Mouse (Mus musculus) mesoderm, embryonic 11.5 days (tissue): ENCODE measurements at regions not wholly inside any gene's neighbourhood (a gene's known extent, or its start where the extent isn't known, plus 50 kb on each side); places are given as distances from the start of the nearest gene placed in this dataset.

Experiments used
- DNase-seq: peaks from one replicate; pipeline ENCODE4 v3.0.0-alpha.2; 2012; ENCODE audit warnings: low read depth, low spot score

DNA sequence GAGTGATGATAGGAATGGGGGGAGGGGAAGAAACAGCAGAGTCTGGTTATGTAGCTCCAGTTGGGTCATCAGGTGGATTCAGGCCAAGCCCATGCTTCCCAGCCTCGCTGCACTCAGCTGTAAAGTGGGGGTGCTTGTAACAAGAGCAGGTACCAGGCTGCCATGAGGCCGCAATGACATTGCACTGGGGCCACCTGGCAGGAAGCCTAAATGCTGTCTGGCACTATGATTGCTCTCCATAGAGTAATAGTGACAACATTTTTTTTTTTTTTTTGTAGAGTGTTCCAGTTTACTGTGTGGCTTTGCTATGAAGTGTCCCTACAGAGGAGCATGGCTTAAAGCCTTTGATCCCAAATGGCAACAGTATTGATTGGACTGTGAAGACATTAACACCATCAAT is 171.9 kb upstream of the Prok2 start:
- DNase-seq: no peak

DNA sequence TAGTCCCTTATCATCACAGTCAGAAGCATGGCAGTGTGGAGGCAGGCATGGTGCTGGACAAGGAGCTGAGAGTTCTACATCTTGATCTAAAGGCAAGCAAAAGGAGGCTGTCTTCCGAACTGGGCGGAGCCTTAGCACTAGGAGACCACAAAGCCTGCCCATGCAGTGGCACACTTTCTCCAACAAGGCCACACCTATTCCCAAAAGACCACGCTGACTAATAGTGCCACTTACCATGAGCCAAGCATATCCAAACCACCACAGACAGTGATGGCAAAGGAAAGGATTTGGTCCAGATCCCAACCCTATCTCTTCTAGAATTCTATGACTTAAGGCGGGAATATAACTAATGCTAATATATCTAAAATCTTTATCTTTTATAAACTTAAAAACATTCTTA is 169.4 kb upstream of the Prok2 start:
- no peak for DNase-seq

DNA sequence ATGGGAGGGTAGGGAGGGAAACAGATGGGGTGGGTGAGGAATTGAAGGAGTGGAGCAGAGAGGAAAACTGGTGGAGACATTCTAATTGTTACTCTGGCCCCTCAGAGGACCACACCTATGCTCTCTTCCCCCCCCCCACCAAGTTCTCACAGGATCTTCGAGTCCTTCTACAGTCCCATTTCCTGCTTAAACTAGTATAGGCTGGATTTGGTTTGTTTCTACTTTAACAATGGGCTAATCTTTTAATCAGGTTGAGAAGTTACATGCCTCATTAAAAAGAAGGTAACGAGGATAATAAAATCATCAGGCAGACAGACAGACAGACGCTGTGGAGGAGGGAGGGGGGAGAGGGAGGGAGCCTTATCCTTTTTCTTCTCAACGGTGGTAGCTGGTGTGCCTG is 167.7 kb upstream of the Prok2 start:
- no peak for DNase-seq

DNA sequence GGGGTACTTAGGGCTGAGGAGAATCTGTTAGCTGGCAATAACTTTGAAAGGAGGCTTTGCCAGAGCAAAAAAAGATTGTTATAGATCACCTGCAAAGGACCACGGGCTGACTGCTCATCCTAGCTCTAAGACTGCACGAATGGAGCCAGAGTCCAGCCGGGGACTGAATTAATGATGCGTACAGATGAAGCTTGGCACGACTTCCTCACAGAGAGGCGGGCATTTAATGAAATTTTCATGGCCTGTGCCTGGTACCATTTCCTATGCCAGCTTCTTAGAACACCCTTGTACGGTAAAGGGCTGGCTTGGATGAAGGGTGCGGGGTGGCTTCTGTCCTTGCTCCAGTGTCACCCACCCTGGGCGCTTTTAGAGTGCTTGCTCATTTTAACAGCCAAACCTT is 166.0 kb upstream of the Prok2 start:
- no peak for DNase-seq

DNA sequence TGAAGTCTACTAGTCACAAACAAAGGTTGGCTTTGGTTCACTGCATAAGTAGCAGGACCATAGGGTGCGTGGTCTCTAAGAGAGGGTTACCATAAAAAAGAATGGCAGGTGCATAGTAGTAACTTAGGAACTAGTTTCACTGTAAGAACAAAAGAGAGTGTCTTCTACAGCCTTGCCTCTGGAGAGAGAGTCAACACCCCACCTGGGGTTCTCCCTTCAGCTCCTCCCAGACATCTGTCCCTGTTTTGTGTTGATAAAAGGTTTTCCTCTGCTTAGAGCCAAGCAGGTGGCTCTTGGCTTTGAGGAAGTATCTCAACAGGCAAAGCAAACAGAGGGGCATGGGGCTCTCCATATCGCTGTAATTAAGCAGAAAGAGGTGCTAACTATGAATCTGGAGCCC is 165.6 kb upstream of the Prok2 start:
- no peak for DNase-seq

DNA sequence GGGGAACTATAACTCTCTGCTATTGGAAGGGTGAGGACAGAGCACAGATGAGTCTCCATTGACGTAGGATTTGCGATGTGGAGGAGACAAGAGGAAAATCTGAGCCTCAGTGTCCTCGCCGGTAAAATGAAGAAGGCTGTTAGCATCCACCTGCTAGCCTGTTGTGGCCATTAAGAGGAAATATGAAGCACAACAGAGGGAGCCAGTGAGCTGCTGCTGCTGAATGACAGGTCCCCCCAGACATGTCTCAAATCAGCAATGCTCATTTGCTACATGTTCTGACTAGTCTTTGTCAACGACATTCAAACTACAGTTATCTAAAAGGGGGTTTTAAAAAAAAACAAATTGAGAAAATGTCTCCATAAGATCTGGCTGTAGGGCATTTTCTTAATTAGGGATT is 164.6 kb upstream of the Prok2 start:
- DNase-seq: no peak

DNA sequence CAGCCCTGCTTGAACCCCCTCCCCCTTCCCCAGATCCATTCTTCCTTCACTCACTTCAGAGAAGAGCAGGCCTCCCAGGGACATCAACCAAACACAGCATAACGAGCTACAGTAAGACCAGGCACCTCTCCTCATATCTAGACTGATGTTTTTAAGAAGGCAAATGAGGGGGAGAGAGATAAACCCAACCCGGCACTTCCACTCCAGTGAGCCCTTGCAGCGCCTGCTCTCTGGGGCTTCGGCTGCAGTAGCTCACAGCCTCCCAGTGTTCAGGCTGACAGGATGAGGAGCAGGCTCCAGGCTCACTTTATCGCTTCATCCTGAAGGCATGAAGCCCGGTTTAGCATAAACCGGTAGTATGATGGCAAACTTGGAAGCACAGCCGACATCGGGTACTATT is 162.9 kb upstream of the Prok2 start:
- DNase-seq: no peak

DNA sequence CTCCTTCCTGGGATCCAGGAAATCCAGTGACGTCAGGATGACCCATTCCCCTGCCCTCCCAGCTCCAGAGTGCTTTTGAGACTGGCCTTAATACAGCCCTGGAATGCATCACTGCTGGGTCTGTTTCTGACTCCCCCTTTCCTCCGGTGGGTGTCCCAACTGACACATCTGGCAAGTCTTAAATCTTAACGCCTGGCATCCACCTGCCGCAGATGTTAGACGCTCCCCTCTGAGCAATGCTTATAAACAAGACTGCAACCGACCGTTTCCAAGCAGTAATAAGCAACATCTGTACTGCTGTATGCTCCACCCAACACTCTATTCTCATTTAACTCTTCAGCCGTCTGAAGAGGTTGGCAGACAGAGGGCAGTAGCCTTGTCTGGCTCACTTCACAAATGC is 161.7 kb upstream of the Prok2 start:
- peak; percentile 63 for DNase-seq

DNA sequence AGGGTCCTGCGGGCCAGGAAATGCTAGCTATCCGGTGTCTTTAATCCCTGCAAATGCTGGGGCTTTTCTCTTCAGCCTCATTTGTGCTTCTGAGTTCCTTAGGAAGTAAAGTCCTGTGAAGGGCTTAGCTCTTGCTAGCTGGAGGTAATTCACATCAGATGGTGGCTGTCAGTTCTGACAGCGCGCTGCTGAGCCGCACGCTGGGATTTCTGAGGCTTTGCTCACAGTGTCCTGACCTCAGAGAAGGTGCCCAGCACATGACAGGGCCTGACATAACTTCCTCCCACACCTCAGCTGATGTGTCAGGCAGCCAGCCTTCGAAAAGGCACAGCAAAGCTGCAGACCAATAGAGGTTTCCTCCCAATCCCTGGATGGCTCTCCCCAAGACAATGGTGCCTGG is 158.6 kb upstream of the Prok2 start:
- peak; percentile 51 for DNase-seq

DNA sequence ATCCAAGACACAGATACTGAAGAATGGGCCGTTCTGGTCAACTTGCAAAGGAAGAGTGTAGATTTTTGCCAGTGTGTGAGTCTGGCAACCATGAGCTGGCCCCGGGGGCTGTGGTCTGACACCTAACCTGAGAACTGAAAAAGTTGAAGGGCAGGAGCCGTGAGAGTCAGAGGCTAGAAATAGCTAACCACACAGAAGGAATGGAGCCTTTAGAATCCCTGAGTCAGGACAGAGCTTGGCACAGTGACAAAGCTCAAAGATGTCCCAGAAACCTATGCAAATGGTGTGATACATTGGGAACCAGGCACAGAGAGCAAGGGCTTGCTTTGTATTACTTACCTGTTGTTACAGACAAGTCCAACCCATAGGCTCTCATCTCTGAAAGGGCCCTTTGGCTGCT is 157.9 kb upstream of the Prok2 start:
- no peak for DNase-seq

DNA sequence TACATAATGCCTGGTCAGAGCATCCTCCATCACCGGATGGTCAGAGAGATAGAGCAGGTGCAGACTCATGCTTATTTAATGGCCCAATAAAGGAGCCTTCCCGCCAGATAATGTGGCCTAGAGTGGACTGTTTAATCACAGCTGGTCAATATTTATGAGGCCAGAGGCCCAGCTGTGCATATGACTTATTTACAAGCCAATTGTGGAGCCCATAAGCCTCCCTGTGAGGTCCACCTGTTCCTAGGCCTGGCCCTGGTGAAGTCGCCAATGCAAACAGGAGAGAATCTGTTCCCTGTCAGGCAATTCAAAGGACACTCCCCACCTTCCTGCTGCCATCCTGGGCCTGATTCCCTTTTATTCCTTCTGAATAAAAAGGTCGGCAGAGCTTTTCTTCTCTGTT is 155.4 kb upstream of the Prok2 start:
- DNase-seq: peak; percentile 42

DNA sequence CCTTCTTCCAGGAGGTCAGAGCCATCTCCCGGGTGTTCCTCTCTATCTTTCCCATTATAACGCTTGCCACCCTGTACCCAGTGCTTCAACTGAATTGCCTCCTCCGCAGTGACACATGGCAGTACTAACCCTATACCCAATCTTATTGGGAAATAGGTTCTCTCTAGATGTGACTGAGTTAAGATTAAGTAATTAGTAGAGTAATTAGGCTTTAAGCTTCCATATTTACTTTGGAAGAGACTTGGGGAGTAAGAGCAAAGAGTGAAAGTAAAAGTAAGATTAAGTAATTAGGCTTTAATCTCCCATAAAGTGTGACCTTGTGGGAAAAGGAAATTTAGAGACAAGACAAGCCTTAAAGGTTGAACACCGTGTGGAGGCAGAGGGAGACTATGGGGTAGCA is 148.7 kb upstream of the Prok2 start:
- no peak for DNase-seq

DNA sequence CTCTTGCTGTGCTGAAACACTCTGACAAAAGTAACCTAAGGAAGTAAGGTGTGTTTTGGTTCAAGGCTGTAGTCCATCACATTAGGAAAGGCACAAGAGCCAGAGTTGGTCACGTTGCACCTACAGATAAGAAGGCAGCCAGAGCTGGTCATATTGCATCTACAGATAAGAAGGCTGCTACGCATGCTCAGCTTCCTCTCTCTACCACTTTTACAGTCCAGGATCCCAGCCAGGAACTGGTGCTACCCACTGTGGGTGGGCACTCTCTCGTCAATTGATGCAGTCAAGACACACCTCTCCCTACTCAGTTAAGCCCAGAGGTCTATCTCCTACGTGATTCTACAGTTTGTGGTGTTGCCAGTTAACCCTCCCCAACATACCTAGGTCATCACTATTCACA is 147.8 kb upstream of the Prok2 start:
- DNase-seq: no peak

DNA sequence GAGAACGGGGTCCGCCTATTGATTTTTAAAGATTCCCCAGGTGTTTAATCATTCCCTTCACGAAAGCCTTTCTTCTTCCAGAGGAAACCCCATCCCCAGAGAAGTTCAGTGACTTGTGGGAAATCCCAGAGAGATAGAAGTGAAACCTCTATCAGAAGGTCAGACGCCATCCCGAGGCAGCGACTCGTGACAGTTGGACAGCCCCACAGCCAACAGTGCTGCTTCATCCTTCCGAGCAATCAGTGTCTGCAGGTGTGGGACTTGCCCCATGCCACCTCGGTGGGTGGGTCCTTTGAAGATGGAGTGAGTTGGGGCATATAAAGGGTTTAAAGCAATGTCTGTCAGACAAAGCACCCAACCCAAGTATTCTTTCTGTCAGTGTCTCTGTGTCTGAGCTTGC is 139.9 kb upstream of the Prok2 start:
- DNase-seq: no peak

DNA sequence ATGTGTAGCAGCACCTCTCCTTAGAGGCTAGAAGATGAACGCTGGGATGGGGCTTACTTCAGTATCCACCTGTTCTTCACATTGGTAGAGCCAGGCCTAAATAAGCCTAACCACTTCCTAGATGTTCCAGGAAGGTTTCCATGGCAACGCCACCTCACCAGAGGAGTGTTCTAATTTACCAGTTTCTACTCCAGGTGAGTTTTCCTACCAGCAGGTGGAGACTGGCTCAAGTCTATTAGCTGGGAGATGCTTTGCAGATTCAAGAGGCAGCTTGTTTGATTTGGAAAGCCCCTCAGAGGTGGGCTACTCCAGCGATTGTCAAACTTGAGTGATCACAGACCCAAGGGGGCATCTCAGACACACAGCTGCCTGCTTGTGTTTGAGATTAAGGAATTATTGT is 138.8 kb upstream of the Prok2 start:
- DNase-seq: no peak

DNA sequence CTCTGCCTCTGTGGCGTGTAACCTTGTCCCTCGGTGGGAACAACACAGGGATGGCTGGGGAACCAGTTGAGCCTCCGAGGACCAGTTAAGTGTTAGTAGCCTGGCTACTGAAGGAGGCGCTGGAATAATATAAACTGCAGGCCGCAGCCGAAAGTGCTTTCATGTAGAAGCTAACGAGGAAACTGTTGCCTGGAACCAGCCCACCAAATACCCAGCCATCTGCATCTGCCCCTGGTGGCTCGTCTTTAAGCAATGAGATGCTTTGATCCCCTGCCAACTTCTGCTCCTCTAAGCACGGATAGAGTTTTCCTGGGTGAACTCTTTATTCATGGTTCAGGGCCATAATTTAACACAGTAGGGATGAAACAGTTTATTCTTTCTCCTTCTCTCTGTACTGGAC is 137.2 kb upstream of the Prok2 start:
- no peak for DNase-seq

DNA sequence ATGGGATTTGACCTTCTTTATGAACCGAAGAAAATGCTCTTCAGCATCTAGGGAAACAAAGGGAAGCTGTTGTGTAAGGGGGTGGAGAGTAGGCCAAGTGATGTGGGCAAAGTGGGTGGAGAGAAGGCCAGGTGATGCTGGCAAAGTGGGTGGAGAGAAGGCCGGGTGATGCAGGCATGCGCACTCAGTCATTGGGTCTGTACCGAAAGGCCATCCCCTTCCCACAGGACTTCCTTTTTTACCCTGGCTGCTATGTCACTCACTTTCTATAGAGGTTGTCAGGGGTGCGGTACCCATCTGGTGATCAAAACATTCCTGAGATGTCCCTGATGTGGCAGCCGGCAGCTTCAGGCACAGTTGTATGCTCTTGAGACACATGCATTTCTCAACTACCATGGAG is 131.2 kb upstream of the Prok2 start:
- no peak for DNase-seq

DNA sequence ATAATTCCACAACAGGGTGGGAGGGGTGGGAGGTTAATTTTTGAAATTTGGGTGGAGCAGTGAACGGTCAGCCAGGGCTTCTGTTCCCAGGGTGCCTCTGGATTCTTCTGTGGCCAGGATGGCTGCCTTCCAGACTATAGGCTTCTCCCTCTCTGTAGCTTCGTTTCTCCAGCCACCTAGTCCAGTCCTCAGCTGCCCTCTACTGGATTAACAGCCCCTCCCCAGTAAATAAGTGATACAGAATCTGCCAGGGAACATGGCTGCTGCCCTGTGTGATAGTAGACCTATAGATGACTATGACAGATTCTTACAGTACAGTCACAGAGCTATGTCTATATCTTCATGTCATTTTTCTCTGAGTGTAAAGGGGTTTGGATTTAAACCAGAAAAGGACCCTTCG is 127.5 kb upstream of the Prok2 start:
- DNase-seq: no peak

DNA sequence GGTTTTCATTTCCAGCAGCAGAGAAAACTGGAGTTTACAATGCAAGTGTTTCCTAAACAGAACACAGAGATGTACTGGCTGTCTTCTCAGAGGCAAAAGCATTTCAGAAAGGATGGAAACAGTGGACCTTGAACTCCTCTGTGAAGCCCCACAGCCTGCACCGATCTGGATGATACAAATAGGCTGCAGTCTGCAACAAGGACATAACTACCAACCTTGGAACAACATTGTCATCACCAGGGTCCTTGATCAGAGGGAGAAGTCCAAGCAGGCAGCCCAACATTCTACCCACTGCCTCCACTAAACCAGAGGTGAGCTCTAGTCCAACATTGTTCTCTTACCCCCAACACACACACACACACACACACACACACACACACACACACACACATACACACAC is 124.5 kb upstream of the Prok2 start:
- DNase-seq: no peak

DNA sequence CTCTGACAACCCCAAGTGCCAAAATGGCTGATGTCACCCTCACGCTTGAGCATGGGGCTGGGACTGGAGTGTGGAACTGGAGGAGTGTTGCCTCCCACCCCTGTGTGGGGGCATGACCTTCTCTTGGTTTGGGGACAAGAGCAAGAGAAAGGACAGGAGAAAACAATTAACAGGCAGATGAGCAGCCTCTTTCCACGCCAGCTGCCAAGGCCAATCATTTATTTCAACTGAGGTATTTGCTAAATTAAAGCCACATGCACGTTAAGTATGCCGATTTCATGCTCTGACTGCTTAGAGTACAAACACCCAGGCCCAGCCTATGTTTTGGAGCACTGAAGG is 119.3 kb upstream of the Prok2 start:
- DNase-seq: peak; percentile 48

DNA sequence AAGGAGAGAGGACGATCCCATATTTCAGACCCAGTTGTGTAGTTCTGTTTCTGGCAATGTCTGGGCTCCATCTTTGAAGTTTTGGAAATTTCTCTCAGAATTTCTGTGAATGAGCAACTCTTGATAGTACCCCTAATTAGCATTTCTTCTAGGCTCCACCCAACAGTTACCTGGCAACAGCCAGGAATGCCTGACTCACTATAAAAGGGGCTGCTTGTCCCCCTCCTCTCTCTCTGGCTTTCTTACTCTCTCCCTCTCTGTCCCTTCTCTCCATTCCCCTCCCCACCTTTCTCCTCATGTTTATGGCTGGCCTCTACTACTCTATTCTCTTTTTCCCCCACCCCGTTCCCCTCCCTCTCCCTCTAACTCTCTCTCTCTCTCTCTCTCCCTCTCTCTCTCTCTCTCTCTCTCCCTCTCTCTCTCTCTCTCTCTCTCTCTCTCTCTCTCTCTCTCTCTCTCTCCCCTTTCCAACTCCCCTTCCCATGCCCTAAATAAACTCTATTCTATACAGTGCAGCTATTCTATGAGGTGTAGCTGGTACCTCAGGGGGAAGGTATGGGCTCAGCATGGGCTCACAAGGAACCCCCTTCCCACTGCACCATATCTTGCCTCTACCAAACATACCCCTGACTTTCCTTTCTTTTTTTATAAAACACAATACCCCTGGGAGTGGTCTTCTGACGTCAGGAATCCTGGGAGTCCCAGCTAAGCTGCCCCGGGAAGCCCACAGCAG is 118.7 kb upstream of the Prok2 start:
- DNase-seq: no peak

DNA sequence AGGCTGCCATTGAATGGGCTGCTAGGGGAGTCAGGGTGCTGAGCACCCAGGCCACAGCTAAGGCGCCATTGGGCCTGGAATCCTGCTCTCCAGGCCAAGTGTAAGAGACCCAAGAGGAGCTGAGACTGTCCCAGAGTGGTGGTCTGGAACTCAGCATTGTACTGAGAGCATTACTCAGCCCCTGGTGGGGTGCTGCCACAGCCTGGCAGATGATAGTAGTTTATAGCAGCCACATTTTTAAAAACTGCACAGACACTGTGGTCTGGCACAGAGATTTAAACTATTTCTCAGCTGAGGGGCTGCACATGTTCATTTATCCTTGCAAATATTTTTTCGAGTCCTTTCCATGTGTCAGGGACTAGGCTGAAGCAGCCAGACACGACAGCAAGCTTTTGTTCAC is 117.3 kb upstream of the Prok2 start:
- no peak for DNase-seq

DNA sequence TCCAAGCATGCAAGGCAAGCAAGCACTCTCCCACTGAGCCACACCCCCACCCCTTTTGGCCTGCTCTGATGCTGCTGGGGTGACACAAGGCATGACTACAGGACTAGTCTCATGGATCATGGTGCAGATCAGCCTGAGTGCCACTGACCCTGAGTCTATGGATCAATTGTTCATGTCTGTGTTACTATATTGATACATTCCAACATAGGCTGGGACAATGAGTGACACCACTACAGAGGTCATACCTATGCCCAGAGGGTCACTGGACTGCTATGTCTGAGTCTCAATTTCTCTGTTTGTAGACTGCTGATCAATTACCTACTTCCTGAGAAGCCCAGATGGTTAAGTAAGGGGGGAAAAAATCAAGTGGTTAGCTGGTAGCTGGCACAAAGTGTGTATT is 116.5 kb upstream of the Prok2 start:
- DNase-seq: no peak

DNA sequence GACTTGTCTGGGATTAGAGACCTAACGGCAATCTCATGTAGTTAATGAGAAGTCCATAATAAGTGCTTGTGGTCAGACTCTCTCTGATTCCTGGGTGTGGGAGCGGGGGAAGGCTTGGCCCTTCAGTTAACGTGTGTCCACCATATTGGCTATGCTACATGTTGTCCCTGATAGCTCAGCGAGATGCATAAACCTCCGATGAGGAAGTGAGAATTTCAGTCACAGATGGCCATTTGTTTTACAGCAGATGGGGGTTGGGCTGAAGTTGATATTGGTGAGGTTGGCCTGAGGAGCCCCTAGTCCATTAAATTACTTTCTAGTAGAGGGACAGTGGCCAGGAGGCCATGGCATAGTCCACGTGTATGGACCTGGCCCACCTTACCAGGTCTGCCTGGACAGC is 114.6 kb upstream of the Prok2 start:
- DNase-seq: no peak

DNA sequence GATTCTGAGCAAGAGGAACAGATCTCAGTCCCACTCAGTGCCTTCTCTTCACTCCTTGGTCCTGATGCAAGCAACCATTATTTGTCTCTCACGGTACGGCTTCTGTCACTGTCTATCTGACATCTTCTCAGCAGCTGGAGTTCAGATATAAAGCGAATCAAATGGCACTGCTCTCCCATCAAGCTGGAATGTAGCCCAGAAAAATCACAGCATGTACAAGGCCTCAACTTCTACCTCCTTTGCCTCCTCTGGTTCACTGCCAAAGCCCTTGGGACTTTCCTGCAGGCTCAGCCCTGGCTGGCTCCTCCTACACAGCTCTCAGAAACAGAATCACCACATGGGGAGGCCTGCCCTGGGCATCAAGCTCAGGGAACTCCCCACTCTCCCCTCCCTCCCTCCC is 107.1 kb upstream of the Prok2 start:
- DNase-seq: peak; percentile 41
